Mouse (Mus musculus) ES-Bruce4 (cell line): ENCODE measurements around the gene E2f6.

Experiments used
- CTCF ChIP-seq: IDR thresholded peaks from one replicate; pipeline ENCODE4 v1.8.1; 2011; ENCODE audit warnings: low read depth, low read length
- EP300 ChIP-seq: IDR thresholded peaks from 2 replicates; pipeline ENCODE4 v1.6.1; 2011; ENCODE audit warnings: low read depth, low read length; ENCODE audit not compliant: insufficient read depth
- POLR2A ChIP-seq: IDR thresholded peaks from one replicate; pipeline ENCODE4 v1.8.1; 2011; ENCODE audit warnings: low read length; ENCODE audit not compliant: insufficient read depth

GRCm38 (mm10) chr12:16875269-16875668 lies 64.5 kb downstream of the E2f6 start:
- TF ChIP-seq CTCF (no peak), EP300 (no peak), POLR2A (no peak)
